Mouse (Mus musculus) hindbrain, embryonic 16.5 days (tissue): ENCODE results near the gene Ano6. TPM values are rescaled to one million over a fixed set of nuclear protein-coding genes. Genes with fewer than 3 reads are reported as not detected.
A peak's percentile ranks its signal among the peaks of the same experiment; 100 is the strongest.

ENCODE experiments used
- ATAC-seq: fragments of 200-750 bp; cut with Nextera tagmentation; 2 replicates; pipeline ENCODE4 v1.8.0; 2017; ENCODE audit warnings: moderate TSS enrichment, moderate library complexity
- H3K27ac ChIP-seq: fragments of 300-500 bp; sonication (generic); 2 replicates; pipeline ENCODE4 v1.5.1; 2014; ENCODE audit warnings: low read depth, mild to moderate bottlenecking, control low read depth, low read length, moderate library complexity
- H3K27me3 ChIP-seq: fragments of 300-500 bp; sonication (generic); replicated peaks from 2 replicates; pipeline ENCODE4 v1.6.1; 2014; ENCODE audit warnings: low read length; ENCODE audit not compliant: control insufficient read depth, insufficient read depth
- H3K36me3 ChIP-seq: fragments of 300-500 bp; sonication (generic); 2 replicates; pipeline ENCODE4 v1.6.1; 2014; ENCODE audit warnings: mild to moderate bottlenecking, low read length, moderate library complexity, mixed read lengths; ENCODE audit not compliant: control insufficient read depth, insufficient read depth
- H3K4me1 ChIP-seq: fragments of 300-500 bp; sonication (generic); 2 replicates; pipeline ENCODE4 v1.6.1; 2014; ENCODE audit warnings: low read depth, low read length; ENCODE audit not compliant: control insufficient read depth, insufficient read depth
- H3K4me2 ChIP-seq: fragments of 300-500 bp; sonication (generic); 2 replicates; pipeline ENCODE4 v1.6.1; 2014; ENCODE audit warnings: mild to moderate bottlenecking, low read length, control low read depth, moderate library complexity
- H3K4me3 ChIP-seq: fragments of 300-500 bp; sonication (generic); 2 replicates; pipeline ENCODE4 v1.5.1; 2014; ENCODE audit warnings: mild to moderate bottlenecking, low read length, control low read depth, moderate library complexity
- H3K9ac ChIP-seq: fragments of 300-500 bp; sonication (generic); 2 replicates; pipeline ENCODE4 v1.6.1; 2014; ENCODE audit warnings: low read depth, mild to moderate bottlenecking, control low read depth, low read length, moderate library complexity
- H3K9me3 ChIP-seq: fragments of 300-500 bp; sonication (generic); 2 replicates; pipeline ENCODE4 v1.6.1; 2014; ENCODE audit warnings: mild to moderate bottlenecking, low read length, moderate library complexity; ENCODE audit not compliant: control insufficient read depth
- WGBS: fragments of 180-500 bp; shearing (Covaris S2); extraction: QIAGEN DNeasy Blood & Tissue Kit; methylation state at CpG from one replicate; pipeline ENCODE4 v1.1.7; 2014; 5-methylcytosine and 5-hydroxymethylcytosine counted together
- polyA plus RNA-seq: library from polyadenylated mRNA; unstranded; fragments of >200 nt; fragmentation: Nextera tagmentation; extraction: Ambion mirVana; gene quantifications from 2 replicates; pipeline ENCODE4 v1.2.1, GENCODE M21; 2015

Gene Ano6
- polyA plus RNA-seq, 1 experiment from 2014 or later: 25.0 TPM

DNA sequence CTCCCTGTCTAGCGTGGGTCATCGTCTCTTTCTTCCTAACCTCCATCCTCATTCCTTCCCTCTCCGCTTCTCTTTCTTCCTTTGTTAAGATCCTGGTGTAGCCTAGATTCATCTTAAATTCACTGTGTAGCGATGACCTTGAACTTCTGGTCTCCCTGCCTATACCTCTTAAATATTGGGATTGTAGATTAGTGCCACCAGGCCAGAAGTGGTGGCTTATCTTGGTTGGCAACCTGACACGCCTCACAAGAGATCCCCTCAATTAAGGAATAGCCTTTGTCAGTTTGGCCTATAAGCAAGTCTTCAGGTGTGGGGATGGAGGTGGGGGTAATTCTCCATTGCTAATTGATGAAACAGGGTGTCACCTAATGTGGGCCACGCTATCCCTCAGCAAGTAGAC is 107.8 kb downstream of the Ano6 start:
- ATAC-seq: no peak
- Histone ChIP-seq H3K4me3 (no peak overlapping the region), H3K36me3 (no peaks in the 10 kb centered on the region), H3K27ac (no peak overlapping the region), H3K27me3 (no peaks in the 10 kb centered on the region), H3K4me1 (no peaks in the 10 kb centered on the region), H3K9me3 (no peaks in the 10 kb centered on the region), H3K9ac (no peak overlapping the region), H3K4me2 (no peak overlapping the region)
- WGBS: 97% methylated on average over 6 of the region's 6 CpGs

DNA sequence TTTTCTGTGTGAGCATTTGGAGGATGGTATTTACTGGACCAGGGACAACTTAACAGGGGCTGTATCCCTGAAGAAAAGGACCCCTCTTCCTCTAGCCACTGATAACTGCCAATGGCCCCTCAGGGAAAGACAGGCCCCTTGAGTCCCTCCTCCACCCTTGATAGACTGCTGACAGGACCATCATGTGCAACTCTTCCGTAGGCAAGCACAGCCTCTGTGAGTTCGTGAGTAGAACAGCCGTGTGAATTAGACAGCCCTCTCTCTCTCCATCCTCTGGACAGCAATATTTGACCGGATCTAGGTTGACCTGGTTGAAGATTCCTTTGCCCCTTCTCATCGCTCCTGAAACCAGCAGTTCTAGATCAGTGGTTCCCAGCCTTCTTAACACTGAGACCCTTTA is 111.8 kb downstream of the Ano6 start:
- Histone ChIP-seq H3K9me3 (no peaks in the 10 kb centered on the region), H3K4me2 (no peak overlapping the region), H3K4me1 (peaks cover 4% of the 10 kb centered on the region), H3K4me3 (no peak overlapping the region), H3K27ac (no peak overlapping the region), H3K27me3 (no peaks in the 10 kb centered on the region), H3K36me3 (no peaks in the 10 kb centered on the region), H3K9ac (no peak overlapping the region)
- no peak for ATAC-seq
- 84% methylated on average over 5 of the region's 5 CpGs for WGBS

GRCm38 (mm10) chr15:95904247-95904646 is 113.6 kb downstream of the Ano6 start:
- H3K4me3 ChIP-seq: no peak overlapping the region
- ATAC-seq: no peak
- H3K9ac ChIP-seq: no peak overlapping the region
- H3K27me3 ChIP-seq: no peaks in the 10 kb centered on the region
- no peaks in the 10 kb centered on the region for H3K36me3 ChIP-seq
- peaks cover 4% of the 10 kb centered on the region for H3K4me1 ChIP-seq
- 68% methylated on average over 14 of the region's 14 CpGs for WGBS
- H3K4me2 ChIP-seq: no peak overlapping the region
- H3K9me3 ChIP-seq: no peaks in the 10 kb centered on the region
- no peak overlapping the region for H3K27ac ChIP-seq

GRCm38 (mm10) chr15:95906017-95906749 is 115.5 kb downstream of the Ano6 start:
- Histone ChIP-seq H3K4me2 (no peak overlapping the region), H3K4me1 (peaks cover 4% of the 10 kb centered on the region), H3K9me3 (no peaks in the 10 kb centered on the region), H3K27ac (no peak overlapping the region), H3K9ac (no peak overlapping the region), H3K4me3 (no peak overlapping the region), H3K27me3 (no peaks in the 10 kb centered on the region), H3K36me3 (no peaks in the 10 kb centered on the region)
- ATAC-seq: no peak; the same call in 1 of the 2 replicates
- WGBS: 58% methylated on average over 7 of the region's 7 CpGs

DNA sequence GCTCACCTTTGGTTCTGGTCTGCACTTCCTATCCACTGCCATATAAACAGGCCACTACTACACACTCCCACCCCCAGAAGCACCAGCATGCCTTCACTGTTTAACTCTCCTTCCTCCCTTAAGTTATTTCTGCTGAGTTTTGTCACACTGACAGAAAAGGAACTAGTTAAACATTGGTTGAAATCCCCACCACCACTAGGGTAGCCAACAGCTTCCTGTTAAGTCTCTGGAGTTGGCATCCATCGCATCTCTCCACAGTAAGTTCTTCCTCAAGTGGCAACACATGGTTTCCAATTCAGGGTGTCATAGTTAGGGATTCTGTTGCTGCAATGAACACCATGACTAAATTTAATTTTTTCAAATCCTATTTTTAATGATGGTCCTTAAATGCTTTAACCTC is 116.2 kb downstream of the Ano6 start:
- Histone ChIP-seq H3K4me1 (peaks cover 4% of the 10 kb centered on the region), H3K9me3 (no peaks in the 10 kb centered on the region), H3K9ac (no peak overlapping the region), H3K4me2 (no peak overlapping the region), H3K27me3 (no peaks in the 10 kb centered on the region), H3K36me3 (no peaks in the 10 kb centered on the region), H3K27ac (no peak overlapping the region), H3K4me3 (no peak overlapping the region)
- WGBS: 97% methylated on average over 1 of the region's 1 CpGs
- ATAC-seq: no peak

- Histone ChIP-seq H3K27ac (no peak overlapping the region), H3K4me2 (no peak overlapping the region), H3K9ac (no peak overlapping the region), H3K4me3 (no peak overlapping the region), H3K27me3 (no peaks in the 10 kb centered on the region), H3K4me1 (peaks cover 4% of the 10 kb centered on the region), H3K36me3 (no peaks in the 10 kb centered on the region), H3K9me3 (no peaks in the 10 kb centered on the region)
- 47% methylated on average over 10 of the region's 10 CpGs for WGBS
- ATAC-seq: peak; percentile 82
Observed at GRCm38 (mm10) chr15:95907337-95907736, 116.7 kb downstream of the Ano6 start.

- Histone ChIP-seq H3K27me3 (no peaks in the 10 kb centered on the region), H3K36me3 (peaks cover 3% of the 10 kb centered on the region; the same call in 1 of the 2 replicates), H3K4me2 (no peak overlapping the region), H3K4me3 (no peak overlapping the region), H3K9ac (no peak overlapping the region), H3K9me3 (no peaks in the 10 kb centered on the region), H3K4me1 (peaks cover 4% of the 10 kb centered on the region), H3K27ac (no peak overlapping the region)
- 100% methylated on average over 1 of the region's 1 CpGs for WGBS
- ATAC-seq: no peak
Observed at GRCm38 (mm10) chr15:95907909-95908308, 117.3 kb downstream of the Ano6 start.

DNA sequence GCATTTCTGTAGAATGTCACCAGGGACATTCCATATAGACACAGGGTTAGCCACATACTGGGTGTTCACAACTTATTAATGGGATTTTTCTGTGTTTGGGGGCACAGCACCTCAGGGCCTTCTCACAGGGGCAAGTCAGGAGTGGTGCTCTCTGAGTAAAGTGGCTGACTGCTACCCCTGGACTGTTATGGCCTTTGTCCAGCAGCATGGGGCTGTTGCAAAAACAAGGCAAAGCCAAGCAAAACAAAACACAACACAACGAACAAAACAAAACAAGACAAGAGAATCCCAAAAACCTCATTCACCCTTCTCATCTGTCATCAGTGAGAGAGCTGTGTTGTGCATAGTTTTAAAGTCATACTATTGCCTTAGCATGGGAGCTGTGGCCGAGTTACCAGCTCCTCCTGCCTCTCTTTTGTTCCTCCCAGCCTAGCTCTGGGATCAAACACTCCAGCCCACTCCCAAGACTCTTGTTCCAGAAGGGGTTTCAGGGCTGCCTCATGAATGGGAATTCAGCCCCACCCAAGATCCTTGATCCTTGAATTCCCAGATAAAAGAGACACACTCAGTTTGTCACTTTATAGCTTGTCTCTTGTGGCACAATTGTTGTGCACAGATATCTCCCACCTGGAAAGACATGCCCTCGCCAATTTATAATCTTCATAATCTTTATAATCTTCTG is 119.6 kb downstream of the Ano6 start:
- Histone ChIP-seq H3K4me1 (no peaks in the 10 kb centered on the region), H3K4me3 (no peak overlapping the region), H3K4me2 (no peak overlapping the region), H3K27me3 (no peaks in the 10 kb centered on the region), H3K9ac (no peak overlapping the region), H3K9me3 (no peaks in the 10 kb centered on the region), H3K36me3 (peaks cover 5% of the 10 kb centered on the region; the same call in 1 of the 2 replicates), H3K27ac (no peak overlapping the region)
- no peak for ATAC-seq
- WGBS: 67% methylated on average over 3 of the region's 3 CpGs

DNA sequence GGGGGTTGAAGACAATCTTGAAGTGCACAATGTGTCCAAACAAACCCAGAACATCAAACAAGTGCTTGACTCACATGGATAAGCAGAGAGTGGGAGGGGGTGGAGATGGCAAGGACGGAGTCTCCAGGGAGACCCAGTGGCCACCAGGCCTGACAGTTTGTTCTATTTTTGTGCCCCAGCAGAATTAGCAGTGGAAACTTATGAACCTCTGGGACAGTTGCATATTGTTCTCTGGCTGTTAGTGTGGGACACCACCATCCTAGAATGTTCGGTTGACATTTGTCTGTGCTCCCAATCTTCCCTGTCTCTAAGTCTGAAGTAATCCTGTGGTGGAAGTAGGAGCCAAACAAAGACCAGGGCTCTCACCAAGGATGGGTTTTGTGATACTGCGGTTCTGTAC is 124.3 kb downstream of the Ano6 start:
- Histone ChIP-seq H3K9me3 (no peaks in the 10 kb centered on the region), H3K4me3 (no peak overlapping the region), H3K4me1 (peaks cover 5% of the 10 kb centered on the region; the same call in 1 of the 2 replicates), H3K36me3 (peaks cover 5% of the 10 kb centered on the region), H3K27me3 (no peaks in the 10 kb centered on the region), H3K4me2 (no peak overlapping the region), H3K9ac (no peak overlapping the region), H3K27ac (no peak overlapping the region)
- 75% methylated on average over 3 of the region's 3 CpGs for WGBS
- ATAC-seq: no peak
